Mouse (Mus musculus) liver, embryonic 12.5 days (tissue): ENCODE data around the gene Vmn1r40. TPM values are rescaled to one million over a fixed set of nuclear protein-coding genes. Genes with fewer than 3 reads are reported as not detected.
A peak's percentile ranks its signal among the peaks of the same experiment; 100 is the strongest.

Source experiments
- ATAC-seq: fragments of 200-750 bp; cut with Nextera tagmentation; 2 replicates; pipeline ENCODE4 v1.8.0; 2017; ENCODE audit warnings: moderate number of reproducible peaks, mild to moderate bottlenecking, moderate library complexity
- H3K27ac ChIP-seq: fragments of 300-500 bp; sonication (generic); 2 replicates; pipeline ENCODE4 v1.5.1; 2016; ENCODE audit warnings: mild to moderate bottlenecking
- H3K27me3 ChIP-seq: fragments of 300-500 bp; sonication (generic); replicated peaks from 2 replicates; pipeline ENCODE4 v1.6.1; 2016; ENCODE audit warnings: mild to moderate bottlenecking, moderate library complexity
- H3K36me3 ChIP-seq: fragments of 300-500 bp; sonication (generic); 2 replicates; pipeline ENCODE4 v1.6.1; 2016; ENCODE audit warnings: mild to moderate bottlenecking, moderate library complexity
- H3K4me1 ChIP-seq: fragments of 300-500 bp; sonication (generic); 2 replicates; pipeline ENCODE4 v1.6.1; 2016
- H3K4me2 ChIP-seq: fragments of 300-500 bp; sonication (generic); 2 replicates; pipeline ENCODE4 v1.6.1; 2016; ENCODE audit warnings: mild to moderate bottlenecking, moderate library complexity
- H3K4me3 ChIP-seq: fragments of 300-500 bp; sonication (generic); 2 replicates; pipeline ENCODE4 v1.5.1; 2016; ENCODE audit warnings: mild to moderate bottlenecking, moderate library complexity
- H3K9ac ChIP-seq: fragments of 300-500 bp; sonication (generic); 2 replicates; pipeline ENCODE4 v1.6.1; 2016; ENCODE audit warnings: mild to moderate bottlenecking, moderate library complexity
- H3K9me3 ChIP-seq: fragments of 300-500 bp; sonication (generic); replicated peaks from 2 replicates; pipeline ENCODE4 v1.6.1; 2016; ENCODE audit warnings: mild to moderate bottlenecking, moderate library complexity
- WGBS: fragments of 180-500 bp; shearing (Covaris S2); methylation state at CpG from one replicate; pipeline ENCODE4 v1.1.7; 2016; ENCODE audit not compliant: insufficient replicate concordance; 5-methylcytosine and 5-hydroxymethylcytosine counted together
- polyA plus RNA-seq: library from polyadenylated mRNA; unstranded; fragments of >200 nt; fragmentation: Nextera tagmentation; extraction: Ambion mirVana; gene quantifications from 2 replicates; pipeline ENCODE4 v1.2.1, GENCODE M21; 2016

Vmn1r40 gene
- polyA plus RNA-seq, 1 experiment from 2014 or later: not detected

- Histone ChIP-seq H3K4me3 (no peak overlapping the region), H3K4me2 (no peak overlapping the region), H3K9me3 (no peaks in the 10 kb centered on the region), H3K27me3 (no peaks in the 10 kb centered on the region), H3K4me1 (no peaks in the 10 kb centered on the region), H3K9ac (no peak overlapping the region), H3K36me3 (no peaks in the 10 kb centered on the region), H3K27ac (no peak overlapping the region)
- WGBS: 81% methylated on average over 11 of the region's 11 CpGs
- ATAC-seq: no peak
Measured at GRCm38 (mm10) chr6:89673135-89673780, 34.1 kb upstream of the Vmn1r40 start.

- no peaks in the 10 kb centered on the region for H3K36me3 ChIP-seq
- WGBS: 56% methylated on average over 4 of the region's 4 CpGs
- no peak overlapping the region for H3K4me2 ChIP-seq
- no peaks in the 10 kb centered on the region for H3K27me3 ChIP-seq
- no peaks in the 10 kb centered on the region for H3K4me1 ChIP-seq
- no peak overlapping the region for H3K27ac ChIP-seq
- no peak overlapping the region for H3K4me3 ChIP-seq
- H3K9me3 ChIP-seq: no peaks in the 10 kb centered on the region
- ATAC-seq: no peak
- H3K9ac ChIP-seq: no peak overlapping the region
Measured at GRCm38 (mm10) chr6:89678522-89678921, 28.8 kb upstream of the Vmn1r40 start.

- peak; percentile 35; the same call in 1 of the 2 replicates for ATAC-seq
Measured at GRCm38 (mm10) chr6:89679291-89679835, 28.0 kb upstream of the Vmn1r40 start.

GRCm38 (mm10) chr6:89680155-89680554 is 27.2 kb upstream of the Vmn1r40 start:
- H3K4me1 ChIP-seq: no peaks in the 10 kb centered on the region
- no peak overlapping the region for H3K9ac ChIP-seq
- no peak overlapping the region for H3K4me3 ChIP-seq
- H3K27me3 ChIP-seq: no peaks in the 10 kb centered on the region
- H3K4me2 ChIP-seq: no peak overlapping the region
- 8% methylated on average over 8 of the region's 8 CpGs for WGBS
- ATAC-seq: no peak
- no peak overlapping the region for H3K27ac ChIP-seq
- H3K9me3 ChIP-seq: no peaks in the 10 kb centered on the region
- H3K36me3 ChIP-seq: no peaks in the 10 kb centered on the region

More at GRCm38 (mm10) chr6:89679291-89679835, 28.0 kb upstream of the Vmn1r40 start:
- no peaks in the 10 kb centered on the region for H3K9me3 ChIP-seq
- no peak overlapping the region for H3K27ac ChIP-seq
- no peak overlapping the region for H3K4me2 ChIP-seq
- no peak overlapping the region for H3K9ac ChIP-seq
- no peak overlapping the region for H3K4me3 ChIP-seq
- H3K4me1 ChIP-seq: no peaks in the 10 kb centered on the region
- no peaks in the 10 kb centered on the region for H3K27me3 ChIP-seq
- WGBS: 16% methylated on average over 10 of the region's 10 CpGs
- no peaks in the 10 kb centered on the region for H3K36me3 ChIP-seq

DNA sequence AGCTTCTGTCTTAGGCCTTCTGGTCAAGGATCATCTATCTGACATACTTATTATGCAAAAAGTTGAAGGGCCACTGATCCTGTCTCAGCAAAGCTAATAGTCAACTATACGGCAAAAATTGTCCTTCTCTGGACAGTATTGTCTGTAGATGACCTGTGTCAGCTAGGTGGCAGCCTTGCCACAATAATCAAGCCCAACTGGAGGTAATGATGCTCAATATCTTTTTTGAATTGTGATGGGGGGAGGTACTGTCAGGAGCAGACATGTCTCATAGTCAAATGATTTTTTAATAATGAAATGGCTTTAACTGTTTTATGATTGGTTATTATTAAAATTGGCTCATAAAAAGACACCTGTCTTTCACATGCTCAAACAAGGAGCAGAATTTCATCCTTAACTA is 23.1 kb upstream of the Vmn1r40 start:
- H3K4me2 ChIP-seq: no peak overlapping the region
- no peak overlapping the region for H3K4me3 ChIP-seq
- WGBS: 60% methylated on average over 1 of the region's 1 CpGs
- ATAC-seq: no peak
- H3K27ac ChIP-seq: no peak overlapping the region
- no peaks in the 10 kb centered on the region for H3K27me3 ChIP-seq
- no peaks in the 10 kb centered on the region for H3K4me1 ChIP-seq
- H3K9ac ChIP-seq: no peak overlapping the region
- no peaks in the 10 kb centered on the region for H3K36me3 ChIP-seq
- no peaks in the 10 kb centered on the region for H3K9me3 ChIP-seq

DNA sequence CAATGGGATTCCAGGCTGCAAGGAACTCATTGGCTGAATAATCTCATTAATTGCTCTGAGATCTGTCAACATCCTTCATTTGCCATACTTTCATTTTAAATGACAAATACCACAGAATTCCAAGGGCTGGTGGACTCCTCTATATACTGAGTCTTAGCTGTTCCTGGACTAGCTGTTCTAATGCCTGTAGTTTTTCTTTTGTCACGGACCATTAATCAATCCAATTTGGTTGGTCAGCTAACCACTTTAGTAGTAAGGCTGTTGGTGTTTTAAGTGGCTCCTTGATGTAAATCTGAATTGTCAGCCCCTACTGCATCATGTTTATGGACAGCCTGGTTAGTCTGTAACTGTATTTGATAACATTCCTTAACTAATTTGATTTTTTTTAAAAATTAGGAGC is 20.2 kb upstream of the Vmn1r40 start:
- Histone ChIP-seq H3K9me3 (no peaks in the 10 kb centered on the region), H3K27ac (no peak overlapping the region), H3K4me3 (no peak overlapping the region), H3K9ac (no peak overlapping the region), H3K4me1 (no peaks in the 10 kb centered on the region), H3K4me2 (no peak overlapping the region), H3K27me3 (no peaks in the 10 kb centered on the region), H3K36me3 (no peaks in the 10 kb centered on the region)
- no peak for ATAC-seq
- WGBS: 70% methylated on average over 1 of the region's 1 CpGs

DNA sequence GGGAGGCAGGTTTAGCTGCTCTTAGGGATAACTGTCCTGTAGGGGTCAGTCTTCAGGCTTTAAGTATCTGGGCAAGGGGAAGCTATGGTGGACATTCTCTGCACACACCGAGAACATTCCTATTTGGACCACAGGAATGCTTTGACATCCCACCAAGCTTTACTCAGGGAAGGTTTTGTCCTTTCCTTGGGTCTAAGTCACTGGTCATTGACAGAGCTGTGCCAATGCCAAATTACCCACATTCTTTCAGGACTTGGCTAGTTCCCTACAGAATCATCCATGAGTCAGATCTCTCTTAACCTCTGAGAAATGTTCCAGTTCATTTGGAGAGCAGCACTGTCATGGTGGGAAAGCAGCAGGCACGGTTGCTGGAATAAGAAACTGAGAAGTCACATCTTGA is 716 bp upstream of the Vmn1r40 start:
- no peaks in the 10 kb centered on the region for H3K27me3 ChIP-seq
- no peak overlapping the region for H3K27ac ChIP-seq
- H3K4me3 ChIP-seq: no peak overlapping the region
- ATAC-seq: no peak
- H3K36me3 ChIP-seq: no peaks in the 10 kb centered on the region
- no peaks in the 10 kb centered on the region for H3K4me1 ChIP-seq
- H3K9ac ChIP-seq: no peak overlapping the region
- no peak overlapping the region for H3K4me2 ChIP-seq
- no peaks in the 10 kb centered on the region; the same call in 1 of the 2 replicates for H3K9me3 ChIP-seq
- 48% methylated on average over 2 of the region's 2 CpGs for WGBS

- H3K4me1 ChIP-seq: no peaks in the 10 kb centered on the region
- no peaks in the 10 kb centered on the region for H3K27me3 ChIP-seq
- no peak overlapping the region for H3K4me2 ChIP-seq
- H3K4me3 ChIP-seq: no peak overlapping the region
- no peaks in the 10 kb centered on the region for H3K9me3 ChIP-seq
- H3K27ac ChIP-seq: no peak overlapping the region
- no peak overlapping the region for H3K9ac ChIP-seq
- H3K36me3 ChIP-seq: no peaks in the 10 kb centered on the region
- ATAC-seq: no peak
Measured at GRCm38 (mm10) chr6:89718051-89718450, 10.7 kb downstream of the Vmn1r40 start.

DNA sequence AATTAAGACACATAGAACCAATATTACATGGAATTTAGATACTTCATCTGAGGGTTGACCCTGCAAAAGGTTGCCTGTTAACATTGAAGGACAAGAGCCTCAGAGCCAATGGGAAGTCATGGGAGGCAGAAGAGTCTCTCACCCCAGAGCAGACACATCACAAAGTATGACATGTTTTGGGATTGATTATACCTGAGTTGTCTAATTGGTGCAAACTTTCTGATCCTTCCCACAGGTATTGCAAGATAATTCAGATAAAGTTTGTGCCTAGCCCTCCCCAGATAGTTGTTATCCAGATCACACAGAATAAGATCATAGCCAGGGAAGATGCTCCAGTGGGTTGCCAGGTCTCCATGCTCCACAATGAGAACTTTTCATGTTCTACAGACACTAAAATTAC is 33.1 kb downstream of the Vmn1r40 start, which contains the start of gene Vmn1r41:
TSS of gene Vmn1r41 (plus strand) at position 301 of the 400 bp plus-strand sequence.
- no peak for ATAC-seq
- Histone ChIP-seq H3K27me3 (no peaks in the 10 kb centered on the region), H3K4me2 (no peak within 1 kb of the TSS), H3K27ac (no peak within 1 kb of the TSS), H3K9me3 (peaks cover 9% of the 10 kb centered on the region; the same call in 1 of the 2 replicates), H3K4me1 (no peaks in the 10 kb centered on the region), H3K36me3 (no peaks in the 10 kb centered on the region), H3K4me3 (no peak within 1 kb of the TSS), H3K9ac (no peak within 1 kb of the TSS)

GRCm38 (mm10) chr6:89742811-89743210 is 35.5 kb downstream of the Vmn1r40 start:
- no peaks in the 10 kb centered on the region for H3K36me3 ChIP-seq
- H3K4me2 ChIP-seq: no peak overlapping the region
- H3K9me3 ChIP-seq: peaks cover 9% of the 10 kb centered on the region; the same call in 1 of the 2 replicates
- no peaks in the 10 kb centered on the region for H3K4me1 ChIP-seq
- no peak overlapping the region for H3K4me3 ChIP-seq
- H3K27me3 ChIP-seq: no peaks in the 10 kb centered on the region
- ATAC-seq: no peak
- H3K27ac ChIP-seq: no peak overlapping the region
- no peak overlapping the region for H3K9ac ChIP-seq

Other genes starting within 250 kb of the Vmn1r40 start
- gene Chchd6, start 111.9 kb upstream of the Vmn1r40 start, polyA plus RNA-seq: 25.5 and 27.7 TPM in 2 replicates
- 6.1 and 6.4 TPM in 2 replicates for gene Txnrd3, start 63.6 kb upstream of the Vmn1r40 start, polyA plus RNA-seq
- not detected in 2 replicates for gene Vmn1r41, start 33.2 kb downstream of the Vmn1r40 start, polyA plus RNA-seq
- not detected in 2 replicates for gene Vmn1r42, start 168.9 kb downstream of the Vmn1r40 start, polyA plus RNA-seq
- not detected in 2 replicates for gene Vmn1r43, start 168.9 kb downstream of the Vmn1r40 start, polyA plus RNA-seq
- not detected in 2 replicates for gene Vmn1r44, start 176.1 kb downstream of the Vmn1r40 start, polyA plus RNA-seq
- gene Vmn1r45, start 233.1 kb downstream of the Vmn1r40 start, polyA plus RNA-seq: not detected in 2 replicates